Mouse (Mus musculus) layer of hippocampus, adult 11-12 months (tissue): ENCODE measurements around the gene Samd13.
A peak's percentile ranks its signal among the peaks of the same experiment; 100 is the strongest.

Experiments
- DNase-seq: peaks from one replicate; pipeline ENCODE4 v3.0.0; 2022; ENCODE audit warnings: low spot score

Gene Samd13

DNA sequence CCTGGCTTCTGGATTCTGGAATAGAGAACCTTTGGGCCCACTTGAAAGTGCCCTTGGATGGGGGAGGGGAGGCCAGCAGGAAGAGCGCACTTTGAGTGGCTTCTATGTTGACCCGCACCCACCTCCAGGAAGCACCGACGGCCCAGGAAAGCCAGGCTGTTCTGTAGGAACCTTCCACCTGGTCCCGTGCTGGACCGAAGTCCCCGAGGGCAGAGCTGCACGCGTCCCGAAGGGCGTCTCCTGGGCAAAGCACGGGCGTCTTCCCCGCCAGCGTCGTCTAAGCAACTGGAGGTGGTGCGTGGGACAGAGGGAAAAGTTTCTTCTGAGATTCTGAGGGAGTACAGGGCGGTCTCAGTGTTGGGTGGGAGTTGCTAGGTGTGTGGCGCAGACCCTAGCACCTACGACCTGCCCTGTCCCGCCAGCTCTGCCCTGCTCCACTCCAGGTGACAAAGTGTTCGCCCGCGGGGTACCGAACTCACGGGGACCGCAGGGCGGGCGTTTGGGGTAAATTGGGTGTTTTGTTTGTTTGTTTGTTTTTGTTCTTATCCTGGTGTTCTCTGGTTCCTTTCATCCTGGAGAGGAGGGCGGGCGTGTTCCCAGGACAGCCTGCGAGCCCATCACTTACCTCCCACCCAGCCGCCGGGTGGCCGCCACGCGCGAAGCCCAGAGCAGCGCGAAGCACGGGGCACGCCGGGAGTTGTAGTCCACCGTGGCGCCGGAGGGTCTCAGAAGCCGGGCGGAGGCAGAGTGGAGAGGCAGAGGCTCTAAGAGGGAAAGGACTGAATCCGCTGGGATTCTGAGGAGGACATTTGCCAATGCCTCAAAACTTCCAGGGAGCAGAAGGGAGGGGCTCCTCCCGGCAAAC lies at the start of gene Samd13:
TSS of gene Samd13 (minus strand) at position 782 of the 865 bp plus-strand sequence.
- peak; percentile 24 for DNase-seq

DNA sequence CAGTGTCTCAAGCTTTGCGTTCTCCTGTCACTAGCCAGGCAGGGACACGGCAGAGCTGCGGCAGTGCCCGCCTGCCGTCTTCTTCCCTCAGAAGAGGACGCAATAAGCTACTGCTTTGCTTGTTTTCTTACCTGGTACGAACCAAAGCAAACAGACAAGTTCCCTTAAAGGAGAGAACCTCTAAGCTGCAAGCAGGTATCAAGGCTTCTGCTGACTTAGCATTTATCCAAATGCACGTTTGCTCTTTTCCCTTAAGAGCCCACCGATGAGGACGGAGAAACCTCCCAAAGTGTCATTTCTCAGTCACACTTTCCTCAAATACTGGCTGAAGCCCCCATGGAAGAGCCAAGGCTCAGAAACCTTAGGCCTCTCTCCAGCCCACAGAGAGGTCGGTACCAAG lies 46.1 kb upstream of the Samd13 start:
- no peak for DNase-seq

DNA sequence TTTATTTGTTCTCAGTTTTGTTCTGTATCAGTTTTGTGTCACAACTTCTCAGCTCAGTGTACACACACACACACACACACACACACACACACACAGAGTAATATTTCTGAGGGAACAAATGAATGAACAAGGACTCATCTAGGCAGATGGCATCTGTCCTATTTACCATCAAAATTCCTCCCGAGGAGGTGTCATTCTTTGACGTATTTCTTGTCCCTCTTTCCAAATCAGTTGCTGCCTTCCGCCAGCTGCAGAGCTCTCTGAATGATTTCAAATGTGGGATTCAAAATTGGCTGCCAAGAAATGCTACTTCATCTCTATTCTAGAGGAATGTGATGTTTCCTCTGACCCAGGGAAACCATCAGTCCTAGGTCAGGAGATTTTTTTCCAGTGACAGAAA lies 37.6 kb upstream of the Samd13 start:
- DNase-seq, result no peak

DNA sequence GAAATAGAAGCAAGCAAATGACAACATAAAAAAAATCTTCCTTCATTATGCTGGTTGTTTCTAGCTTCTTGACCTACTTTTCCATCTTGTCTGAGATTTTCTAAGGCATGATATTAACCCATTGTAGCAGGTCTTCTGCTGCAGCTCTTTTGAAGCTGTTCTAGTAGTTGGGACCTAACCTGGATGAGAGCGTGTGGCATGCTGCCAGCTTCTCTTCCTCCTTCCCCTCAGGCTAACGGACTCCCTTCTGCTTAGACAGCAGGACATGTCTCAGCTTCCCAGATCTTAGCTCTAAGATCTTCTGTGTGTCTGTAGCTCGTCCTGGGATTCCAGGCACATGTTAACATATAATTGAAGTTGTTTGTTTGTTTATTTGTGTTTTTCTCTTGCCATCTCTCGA lies 34.3 kb upstream of the Samd13 start:
- DNase-seq, result no peak

DNA sequence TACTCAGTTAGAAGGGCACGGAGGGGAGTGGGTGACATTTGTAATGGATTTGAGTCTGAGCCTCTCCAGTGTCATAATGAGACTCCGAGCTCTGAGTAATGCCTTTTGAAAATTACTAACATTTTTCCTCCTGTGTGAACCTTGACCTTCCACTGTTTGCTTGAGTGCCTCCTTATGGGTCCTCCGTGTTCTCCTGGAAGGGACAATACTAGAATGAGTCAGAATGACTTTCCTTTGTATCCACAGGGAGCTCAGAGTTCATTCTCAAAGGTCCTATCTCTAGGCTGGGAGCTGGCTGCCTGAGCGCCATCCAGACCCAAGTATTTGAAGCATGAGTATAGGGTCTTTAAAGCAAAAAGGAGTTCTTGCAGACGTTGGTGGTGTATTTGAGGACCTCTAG lies 32.9 kb upstream of the Samd13 start:
- no peak for DNase-seq

DNA sequence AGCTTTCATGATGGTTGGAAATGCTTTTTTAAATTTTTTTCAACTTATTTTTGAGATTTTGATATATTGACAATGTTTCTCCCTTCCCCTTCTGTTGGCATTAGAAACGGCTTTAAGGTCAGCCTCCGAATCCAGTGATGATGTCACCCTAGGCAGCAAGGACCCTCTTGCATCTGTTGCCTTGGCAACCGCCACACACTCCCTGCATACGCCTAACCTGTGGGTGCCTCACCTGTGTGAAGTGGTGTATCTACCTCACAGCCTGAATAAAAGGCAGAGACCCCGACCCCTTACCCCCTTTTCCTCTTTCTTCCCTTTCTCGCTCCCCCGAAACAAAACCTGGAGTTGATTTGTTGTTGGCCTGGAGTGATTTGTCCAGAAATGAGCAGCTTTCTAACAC lies 26.9 kb upstream of the Samd13 start:
- DNase-seq, result no peak

DNA sequence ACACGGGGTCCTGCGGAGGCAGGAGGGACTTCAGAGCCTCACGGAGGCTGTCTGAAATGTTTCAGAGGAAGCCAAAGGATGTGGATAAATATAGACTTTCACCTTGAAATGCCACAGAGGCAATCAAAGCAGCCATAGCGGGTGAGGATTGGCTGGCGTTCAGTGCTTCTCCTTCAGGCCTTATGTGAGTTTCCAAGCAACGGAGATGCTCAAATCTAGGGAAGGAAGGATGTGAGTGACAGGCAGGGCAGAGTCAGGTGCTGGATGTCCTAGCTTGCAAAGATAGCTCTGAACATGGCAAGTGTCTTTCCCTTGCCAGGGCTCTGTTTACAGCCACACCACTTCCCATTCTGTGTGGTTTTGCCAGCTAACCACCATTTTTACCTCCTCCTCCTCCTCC lies 26.2 kb upstream of the Samd13 start:
- peak; percentile 17 for DNase-seq

DNA sequence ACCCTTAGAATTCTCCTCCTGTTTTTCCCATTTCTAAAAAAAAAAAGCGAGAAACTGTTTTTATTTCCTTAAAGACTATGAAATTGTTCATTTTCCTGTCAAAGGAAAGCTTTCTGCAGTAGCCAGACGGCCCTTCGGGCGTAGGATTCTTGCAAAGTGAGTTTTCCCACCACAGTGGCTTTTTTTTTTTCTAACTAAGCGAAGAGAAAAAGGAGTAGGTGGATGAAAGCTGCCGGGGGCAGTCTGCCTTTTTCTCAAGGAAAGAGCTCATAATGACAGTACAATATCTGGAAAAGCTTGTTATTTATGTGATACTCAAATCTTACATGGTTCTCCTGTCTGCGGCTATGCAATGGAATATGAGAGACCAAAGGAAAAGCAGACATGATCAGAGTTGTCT lies 25.7 kb upstream of the Samd13 start:
- no peak for DNase-seq

DNA sequence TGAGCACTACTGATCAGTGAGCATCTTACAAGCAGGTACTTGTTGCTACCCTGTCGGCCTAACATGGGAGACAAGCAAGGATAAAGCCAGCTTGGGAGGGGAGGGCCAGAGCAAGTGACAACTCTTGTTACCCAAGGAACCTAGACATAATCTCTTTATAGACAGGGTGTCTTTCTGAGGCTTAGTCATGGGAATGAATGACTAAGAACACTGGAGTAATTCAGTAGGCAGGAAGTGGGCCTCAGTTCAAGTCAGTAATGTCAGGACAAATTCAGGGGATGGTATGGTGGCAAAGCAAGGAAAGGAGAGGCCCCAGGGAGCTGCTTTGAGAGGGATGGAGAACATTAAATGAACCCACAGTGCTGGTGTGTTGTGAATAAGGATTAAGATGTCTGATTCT lies 23.7 kb upstream of the Samd13 start:
- DNase-seq, result no peak

DNA sequence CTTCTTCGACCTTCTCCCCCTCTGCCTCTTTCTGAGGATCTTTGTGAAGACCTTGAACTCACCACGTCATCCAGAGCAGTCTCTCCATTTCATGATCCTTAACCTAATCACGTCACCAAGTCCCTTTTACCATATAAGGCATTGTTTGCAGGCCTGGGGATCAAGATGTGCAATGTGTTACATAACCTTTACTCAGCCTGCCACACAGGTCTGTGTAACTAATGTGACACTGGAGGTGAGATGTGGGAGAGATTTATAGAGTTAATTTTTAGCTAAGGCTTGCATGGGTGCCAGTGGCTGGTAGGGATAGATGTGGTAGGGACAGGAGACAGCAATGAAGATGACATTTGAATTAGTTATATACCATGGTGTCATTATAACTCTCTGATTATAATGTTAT lies 23.0 kb upstream of the Samd13 start:
- no peak for DNase-seq

DNA sequence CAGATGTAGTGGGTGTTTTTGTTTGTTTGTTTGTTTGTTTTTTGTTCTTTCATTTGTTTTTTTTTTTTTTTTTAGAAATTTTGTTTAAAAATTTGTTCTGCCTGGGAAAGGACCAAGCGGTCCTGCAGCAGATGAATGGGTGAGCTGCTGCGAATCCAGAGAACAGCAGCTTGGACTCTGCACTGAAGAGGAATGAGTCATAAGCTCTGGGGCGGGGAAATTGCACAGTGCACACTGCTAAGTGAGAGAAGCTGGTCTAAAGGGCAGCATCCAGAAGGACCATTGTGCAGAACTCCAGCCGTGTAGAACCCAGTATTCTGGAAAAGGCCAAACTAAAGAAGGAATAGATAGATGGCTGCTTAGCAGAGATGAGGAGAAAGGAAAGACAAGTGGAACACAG lies 18.7 kb upstream of the Samd13 start:
- no peak for DNase-seq

DNA sequence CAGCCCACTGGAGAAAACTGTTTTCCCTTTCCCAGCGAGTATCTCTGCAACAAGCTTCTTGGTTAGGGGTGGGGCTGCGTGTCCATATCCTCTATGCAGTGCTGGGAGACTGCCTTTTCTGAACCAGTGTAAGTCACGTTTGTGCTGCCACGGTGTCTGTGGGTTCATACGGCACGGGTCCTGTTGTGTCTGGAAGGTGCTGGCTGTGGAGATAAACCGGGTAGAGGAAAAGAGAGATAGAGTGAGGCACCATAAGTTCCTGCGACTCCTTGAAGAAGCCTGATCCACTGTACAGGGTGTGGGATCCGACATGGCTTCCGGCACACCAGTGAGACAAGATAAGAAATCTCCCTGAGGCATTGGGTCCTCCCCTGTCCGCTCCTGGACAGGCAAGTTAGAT lies 14.7 kb upstream of the Samd13 start:
- no peak for DNase-seq

DNA sequence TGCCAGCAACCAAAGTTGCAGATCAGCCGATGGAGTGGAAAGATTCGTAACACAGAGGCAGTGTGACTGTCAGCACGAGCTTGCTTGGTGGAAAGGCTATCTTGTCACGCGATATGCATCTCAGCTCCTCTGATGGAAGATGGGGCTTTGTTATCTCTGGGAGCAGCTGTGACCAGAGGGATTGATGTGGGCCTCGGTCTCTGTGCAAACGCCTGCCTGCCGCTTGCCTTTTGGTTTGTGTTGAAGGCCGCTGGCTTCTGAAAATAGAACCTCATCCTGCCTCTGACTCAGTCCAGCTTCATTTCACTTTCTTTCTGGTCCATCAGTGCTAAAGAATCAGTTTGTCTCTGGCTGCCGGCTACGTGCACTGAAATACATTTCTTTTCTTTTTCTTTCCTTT lies 13.6 kb upstream of the Samd13 start:
- DNase-seq, result no peak

DNA sequence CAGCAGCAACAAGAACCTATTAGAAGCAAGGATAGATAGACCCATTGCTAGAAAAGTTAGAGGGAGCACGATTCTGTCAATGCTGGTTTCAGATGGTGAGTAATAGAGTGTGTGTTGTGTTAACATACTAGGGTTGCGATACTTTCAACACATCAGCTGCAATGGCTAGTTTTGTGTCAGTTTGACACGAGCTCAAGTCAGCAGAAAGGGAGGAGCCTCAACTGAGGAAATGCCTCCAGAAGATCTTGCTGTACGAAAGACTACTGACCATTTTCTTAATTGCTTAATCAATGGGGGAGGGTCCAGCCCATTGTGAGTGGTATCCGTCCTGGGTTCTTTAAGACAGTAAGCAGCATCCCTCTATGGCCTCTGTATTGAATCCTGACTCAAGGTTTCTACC lies 7.2 kb upstream of the Samd13 start:
- no peak for DNase-seq

DNA sequence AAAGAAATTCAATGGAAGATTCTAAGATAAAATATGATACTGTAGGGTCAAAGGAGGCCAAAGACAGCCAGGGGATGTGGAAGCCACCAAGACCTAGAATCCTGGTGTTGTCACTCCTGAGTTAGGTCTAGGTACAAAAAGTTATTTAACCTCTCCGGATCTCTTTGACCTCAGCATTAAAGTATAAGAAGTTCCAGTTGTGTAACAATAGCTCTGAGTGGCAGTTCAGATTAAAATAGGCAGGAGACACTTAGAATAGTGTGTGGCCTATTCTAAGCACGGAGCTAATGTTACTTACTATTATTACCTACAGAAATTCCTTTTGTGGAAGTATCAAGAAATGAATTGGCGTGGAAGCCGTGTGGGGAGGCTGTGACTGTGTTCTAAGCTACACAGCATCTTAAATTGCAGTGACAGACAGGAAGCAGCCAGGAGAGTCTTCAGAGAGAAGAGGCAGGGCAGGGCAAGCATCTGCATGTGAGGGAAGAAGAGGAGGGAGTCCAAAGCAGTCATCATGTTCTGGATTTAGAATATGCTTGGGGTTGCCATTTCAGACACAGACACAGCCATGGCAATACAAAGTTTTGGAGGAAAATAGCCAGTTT lies 1.8 kb upstream of the Samd13 start:
- DNase-seq, result no peak

DNA sequence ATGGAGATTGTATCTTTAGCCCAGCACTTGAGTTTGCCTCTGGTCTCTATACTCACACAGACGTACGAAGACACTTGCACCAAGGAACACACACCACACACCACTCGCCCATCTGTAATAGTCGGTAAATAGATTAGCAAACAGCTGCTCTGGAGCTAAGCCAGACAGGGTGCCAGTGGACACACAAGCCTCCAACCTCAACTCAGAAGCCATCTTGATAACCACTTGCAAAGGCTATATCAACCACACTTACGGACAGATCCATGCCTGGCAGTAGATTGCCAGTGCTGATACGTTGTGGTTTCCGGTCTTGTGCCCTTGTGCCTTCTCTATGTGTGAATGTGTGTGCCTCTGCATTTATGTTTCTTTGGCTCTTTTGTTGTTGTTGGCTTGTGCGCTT lies 1.0 kb upstream of the Samd13 start:
- DNase-seq, result no peak

DNA sequence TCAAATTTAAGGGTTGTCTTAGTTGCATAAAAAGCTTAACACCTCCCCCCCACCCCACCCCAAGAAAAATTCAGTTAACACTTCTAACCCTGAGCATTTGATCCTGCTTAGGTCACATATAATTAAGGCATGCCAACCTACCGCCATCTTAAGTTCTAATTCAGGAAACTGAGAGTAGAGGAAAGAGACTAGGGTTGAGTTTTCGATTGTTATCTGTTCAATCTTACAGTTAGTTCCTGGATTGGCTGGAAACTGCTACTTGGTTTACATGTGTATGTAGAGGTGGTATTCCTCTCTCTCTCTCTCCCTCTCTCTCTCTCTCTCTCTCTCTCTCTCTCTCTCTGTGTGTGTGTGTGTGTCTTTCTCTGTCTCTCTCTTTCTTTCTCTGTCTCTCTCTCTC lies 2.3 kb downstream of the Samd13 start:
- DNase-seq, result no peak

DNA sequence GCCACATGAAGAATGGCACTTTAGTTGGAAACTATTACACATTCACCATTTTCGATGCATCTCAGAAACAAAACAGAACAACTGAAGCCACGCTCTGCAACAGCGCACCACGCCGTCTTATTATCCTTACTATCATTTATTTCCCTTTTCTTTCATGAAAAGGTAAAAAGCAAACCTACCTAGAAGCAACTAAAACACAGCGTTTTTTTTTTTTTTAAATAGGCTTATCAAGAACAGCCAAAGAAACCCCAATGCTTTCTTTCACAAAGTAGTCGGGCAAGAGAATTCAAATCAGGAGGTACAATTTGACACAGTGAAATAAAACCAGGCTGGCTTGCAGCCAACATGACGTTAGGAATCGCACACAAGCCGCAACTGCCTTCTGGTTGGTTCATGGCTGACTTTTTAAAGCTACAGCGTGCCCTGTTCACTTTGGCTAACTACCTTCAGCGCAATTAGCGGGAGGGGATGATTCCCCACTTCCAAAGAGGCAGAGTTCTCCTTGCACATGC lies 3.2 kb downstream of the Samd13 start:
- DNase-seq, result peak; percentile 65

DNA sequence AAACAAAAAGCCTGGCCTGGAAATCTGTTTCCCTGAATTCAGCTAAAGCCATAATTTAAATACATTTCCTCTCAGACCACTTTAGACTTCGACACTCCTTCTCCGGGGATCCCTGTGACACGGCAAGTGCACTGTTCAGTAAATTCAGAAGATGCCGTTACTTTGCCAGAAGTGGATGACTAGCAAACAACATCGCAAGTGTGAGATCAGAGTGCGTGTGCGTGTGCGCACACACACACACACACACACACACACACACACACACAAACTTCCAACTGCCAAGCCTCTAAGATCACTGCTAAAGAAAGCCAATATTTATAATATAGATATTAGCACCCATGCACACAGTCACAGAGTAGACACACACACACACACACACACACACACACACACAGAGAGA lies 3.7 kb downstream of the Samd13 start:
- DNase-seq, result no peak

DNA sequence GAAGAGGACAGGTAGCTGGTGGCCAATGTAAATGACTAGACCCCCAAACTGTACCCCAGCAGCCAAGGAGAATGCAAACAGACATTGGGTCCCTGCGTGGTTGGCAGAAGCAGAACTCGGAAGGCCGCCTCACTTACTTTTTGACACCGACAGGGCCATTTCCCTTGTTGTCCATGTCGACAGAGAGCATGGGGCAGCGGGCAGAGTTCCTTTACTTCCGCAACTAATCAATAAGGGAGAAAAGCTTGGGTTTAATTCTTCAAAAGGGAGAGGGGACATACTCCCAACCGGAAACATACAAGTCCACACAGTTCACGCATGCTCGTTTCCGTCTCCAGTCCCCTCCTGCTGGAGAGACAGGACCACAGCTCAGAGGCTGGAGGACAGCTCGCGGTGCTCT lies 4.8 kb downstream of the Samd13 start:
- no peak for DNase-seq

DNA sequence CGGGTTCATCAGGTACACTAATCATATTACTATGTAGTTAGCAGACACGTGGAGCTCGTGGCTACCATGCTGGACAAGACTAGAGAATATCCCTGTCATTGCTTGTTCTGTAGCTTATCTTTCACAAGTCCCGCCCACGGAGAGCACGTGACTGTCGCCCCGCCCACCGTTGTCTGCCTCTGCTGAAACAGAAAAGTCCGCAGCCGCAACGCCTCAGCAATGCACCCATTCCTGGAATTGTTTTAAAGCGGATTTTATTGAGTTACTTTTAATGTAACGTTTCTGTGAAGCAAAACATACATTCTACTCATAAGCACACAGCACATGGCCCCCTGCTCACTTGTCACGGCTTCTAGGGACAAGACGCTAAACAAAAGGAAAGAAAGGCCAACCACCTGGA lies 5.7 kb downstream of the Samd13 start:
- DNase-seq, result no peak

DNA sequence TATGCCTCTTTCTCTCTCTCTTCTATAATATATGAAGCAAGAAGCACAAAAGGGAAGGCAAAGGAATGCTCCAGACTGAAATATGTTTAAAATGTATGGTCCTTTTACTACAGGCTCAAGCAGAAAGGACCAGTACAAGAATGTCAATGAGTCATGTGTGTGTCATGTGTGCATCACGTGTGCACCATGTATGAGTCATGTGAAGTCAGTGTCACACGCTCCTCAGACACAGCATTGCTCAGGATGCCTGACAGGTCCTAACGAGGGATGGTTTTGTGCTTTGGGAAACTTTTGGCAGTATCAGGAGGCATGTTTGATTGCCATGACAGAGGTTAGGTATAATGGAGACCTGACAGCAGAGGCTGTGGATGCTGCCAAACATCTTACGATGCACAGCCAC lies 9.2 kb downstream of the Samd13 start:
- DNase-seq, result no peak

DNA sequence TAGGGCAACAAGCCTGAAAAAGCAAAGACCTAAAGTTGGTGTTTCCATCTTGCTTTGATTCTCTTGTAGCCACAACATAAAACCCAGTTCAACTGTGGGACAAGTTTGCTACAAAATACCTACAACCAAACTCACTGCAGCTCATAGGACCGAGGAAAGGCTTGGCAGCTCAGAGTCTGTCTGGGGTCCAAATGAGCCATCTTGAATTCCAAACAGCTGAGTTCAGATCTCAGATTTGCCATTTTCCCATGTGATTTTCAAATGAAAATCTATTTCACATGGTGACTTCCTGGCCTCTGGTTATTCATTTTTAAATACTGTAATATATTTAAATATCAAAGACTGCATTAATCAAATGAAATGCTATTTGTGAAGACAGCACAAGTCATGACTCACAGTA lies 10.3 kb downstream of the Samd13 start:
- DNase-seq, result no peak

DNA sequence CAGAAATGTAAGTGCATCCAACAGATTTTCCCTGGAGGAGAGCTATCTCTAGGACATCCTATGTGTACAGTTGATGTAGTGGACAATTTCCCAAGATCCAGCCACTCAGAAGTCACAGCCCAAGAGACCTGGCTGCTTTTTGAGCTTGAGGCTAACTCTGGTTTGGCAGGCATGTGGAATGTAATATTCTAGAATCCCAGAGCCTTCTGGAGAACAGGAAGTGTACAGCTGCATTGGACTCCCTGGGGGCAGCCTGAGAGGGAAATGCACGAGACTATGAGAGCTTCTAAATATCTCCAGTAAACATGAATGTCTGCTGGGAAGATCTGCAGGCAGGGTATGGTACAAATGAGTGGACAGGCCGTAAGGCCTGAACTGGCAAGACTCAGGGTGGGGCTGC lies 14.3 kb downstream of the Samd13 start:
- no peak for DNase-seq
